8 mouse cellular contexts compared by ENCODE assay signal in the genomic region with DNA sequence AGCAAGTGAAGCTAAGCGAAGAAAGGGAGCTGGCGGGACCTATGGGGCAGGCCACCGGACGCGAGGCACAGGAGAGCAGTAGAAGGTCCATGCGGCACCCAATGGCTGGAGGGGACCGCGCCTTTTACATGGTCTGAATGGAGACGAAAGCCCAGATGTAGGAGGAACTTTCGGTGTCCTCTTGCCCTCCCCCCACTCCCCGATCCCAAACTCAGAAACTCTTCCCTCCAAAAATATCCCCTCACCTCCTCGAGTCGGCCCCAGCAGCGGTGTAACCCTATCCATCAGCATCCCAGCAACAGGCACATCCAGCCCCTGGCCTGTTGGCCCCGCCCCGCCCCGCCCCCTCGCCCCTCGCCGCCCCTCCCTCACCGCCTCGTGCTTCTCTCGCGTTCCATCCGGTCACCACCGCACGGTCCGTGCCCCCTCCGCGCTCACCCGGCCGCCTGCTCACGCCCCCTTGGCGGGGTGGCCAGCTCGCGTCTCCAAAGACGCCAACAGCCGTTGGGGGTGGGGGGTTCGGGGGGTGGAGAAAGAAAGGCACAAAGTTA. TPM values are rescaled to one million over a fixed set of nuclear protein-coding genes. Genes with fewer than 3 reads are reported as not detected.
DNase-seq lines count a peak whose midpoint lies in the region; ATAC-seq and TF ChIP-seq lines count a peak whose summit lies in the region.

A gene (minus strand): TSS at position 301 of the 551 bp plus-strand sequence.

- H3K36me3 ChIP-seq in embryonic facial prominence, embryonic 12.5 days, result no peaks in the 10 kb centered on the region
- no peaks in the 10 kb centered on the region for H3K36me3 ChIP-seq in hindbrain, embryonic 12.5 days
- no peaks in the 10 kb centered on the region for H3K36me3 ChIP-seq in liver, embryonic 15.5 days (replicated peaks)
- H3K36me3 ChIP-seq in stomach, embryonic 15.5 days, result no peaks in the 10 kb centered on the region

- H3K4me2 ChIP-seq in embryonic facial prominence, embryonic 12.5 days (replicated peaks), result peak within 1 kb of the TSS; percentile 55
- H3K4me2 ChIP-seq in hindbrain, embryonic 12.5 days (replicated peaks), result peak within 1 kb of the TSS; percentile 68
- peak within 1 kb of the TSS; percentile 46 for H3K4me2 ChIP-seq in liver, embryonic 15.5 days
- peak within 1 kb of the TSS; percentile 59 for H3K4me2 ChIP-seq in stomach, embryonic 15.5 days

- peak; percentile 96 for ATAC-seq in embryonic facial prominence, embryonic 12.5 days (ENCODE audit: insufficient number of reproducible peaks, insufficient read depth, low FRiP score, low TSS enrichment)
- peak; percentile 92 for ATAC-seq in hindbrain, embryonic 12.5 days (ENCODE audit: low FRiP score)
- ATAC-seq in liver, embryonic 15.5 days (ENCODE audit: insufficient read depth), result peak; percentile 12; the same call in 1 of the 2 replicates
- ATAC-seq in stomach, embryonic 15.5 days (ENCODE audit: insufficient read depth, low FRiP score, low read depth), result peak; percentile 82

- no peaks in the 10 kb centered on the region for H3K4me1 ChIP-seq in embryonic facial prominence, embryonic 12.5 days
- H3K4me1 ChIP-seq in hindbrain, embryonic 12.5 days, result no peaks in the 10 kb centered on the region
- no peaks in the 10 kb centered on the region for H3K4me1 ChIP-seq in liver, embryonic 15.5 days (replicated peaks)
- H3K4me1 ChIP-seq in stomach, embryonic 15.5 days, result no peaks in the 10 kb centered on the region

- H3K27me3 ChIP-seq in embryonic facial prominence, embryonic 12.5 days, result no peaks in the 10 kb centered on the region; the same call in 1 of the 2 replicates
- H3K27me3 ChIP-seq in hindbrain, embryonic 12.5 days, result peaks cover 28% of the 10 kb centered on the region
- H3K27me3 ChIP-seq in liver, embryonic 15.5 days, result peaks cover 41% of the 10 kb centered on the region
- H3K27me3 ChIP-seq in stomach, embryonic 15.5 days (replicated peaks), result no peaks in the 10 kb centered on the region

- H3K27ac ChIP-seq in layer of hippocampus, adult 2 months, result no peak within 1 kb of the TSS
- peak within 1 kb of the TSS; percentile 36; the same call in 1 of the 2 replicates for H3K27ac ChIP-seq in embryonic facial prominence, embryonic 12.5 days
- H3K27ac ChIP-seq in hindbrain, embryonic 12.5 days, result no peak within 1 kb of the TSS
- H3K27ac ChIP-seq in liver, embryonic 15.5 days (replicated peaks), result no peak within 1 kb of the TSS
- no peak within 1 kb of the TSS for H3K27ac ChIP-seq in stomach, embryonic 15.5 days

- peak within 1 kb of the TSS; percentile 36; the same call in 1 of the 2 replicates for H3K9ac ChIP-seq in embryonic facial prominence, embryonic 12.5 days
- H3K9ac ChIP-seq in hindbrain, embryonic 12.5 days, result peak within 1 kb of the TSS; percentile 43; the same call in 1 of the 2 replicates
- no peak within 1 kb of the TSS for H3K9ac ChIP-seq in liver, embryonic 15.5 days
- no peak within 1 kb of the TSS for H3K9ac ChIP-seq in stomach, embryonic 15.5 days

- no peaks in the 10 kb centered on the region for H3K9me3 ChIP-seq in embryonic facial prominence, embryonic 12.5 days
- H3K9me3 ChIP-seq in hindbrain, embryonic 12.5 days (replicated peaks), result no peaks in the 10 kb centered on the region
- no peaks in the 10 kb centered on the region for H3K9me3 ChIP-seq in liver, embryonic 15.5 days (replicated peaks)
- H3K9me3 ChIP-seq in stomach, embryonic 15.5 days, result no peaks in the 10 kb centered on the region

- H3K4me3 ChIP-seq in layer of hippocampus, adult 2 months, result peak within 1 kb of the TSS; percentile 15; the same call in 1 of the 2 replicates
- H3K4me3 ChIP-seq in embryonic facial prominence, embryonic 12.5 days, result peak within 1 kb of the TSS; percentile 44
- H3K4me3 ChIP-seq in hindbrain, embryonic 12.5 days, result peak within 1 kb of the TSS; percentile 40
- peak within 1 kb of the TSS; percentile 32 for H3K4me3 ChIP-seq in liver, embryonic 15.5 days (replicated peaks)
- peak within 1 kb of the TSS; percentile 46 for H3K4me3 ChIP-seq in stomach, embryonic 15.5 days (replicated peaks)

- TF ChIP-seq CTCF in layer of hippocampus, adult 2 months (conservative IDR thresholded peaks at IDR 0.05), result no peak

- DNase-seq in layer of hippocampus, adult 2 months (ENCODE audit: low spot score in 2 of 2), result no peak
- no peak for DNase-seq in layer of hippocampus, postnatal 10 days (ENCODE audit: low spot score in 2 of 2)
- no peak for DNase-seq in layer of hippocampus, postnatal 36 days
- DNase-seq in layer of hippocampus, adult 11-12 months (ENCODE audit: low spot score), result no peak

- WGBS in embryonic facial prominence, embryonic 12.5 days, result 23% methylated on average over 39 of the region's 39 CpGs
- 22% methylated on average over 36 of the region's 39 CpGs for WGBS in hindbrain, embryonic 12.5 days
- WGBS in liver, embryonic 15.5 days (ENCODE audit: insufficient replicate concordance), result 18% methylated on average over 36 of the region's 39 CpGs
- WGBS in stomach, embryonic 15.5 days, result 14% methylated on average over 35 of the region's 39 CpGs

RNA-seq across cellular contexts. Expression of the gene that starts here (rescaled TPM):
- not detected for total RNA-seq in layer of hippocampus, adult 2 months (2021)
- total RNA-seq in layer of hippocampus, postnatal 10 days (2021), result not detected
- 32.6 and 36.9 TPM in 2 replicates for polyA plus RNA-seq in embryonic facial prominence, embryonic 12.5 days (2016; fragmentation: Nextera tagmentation; extraction: Ambion mirVana)
- polyA plus RNA-seq in hindbrain, embryonic 12.5 days (2016; fragmentation: Nextera tagmentation; extraction: Ambion mirVana), result 10.0 and 10.4 TPM in 2 replicates
- polyA plus RNA-seq in liver, embryonic 15.5 days (2015; fragmentation: Nextera tagmentation; extraction: Ambion mirVana), result 0.21 and 0.55 TPM in 2 replicates
- polyA plus RNA-seq in stomach, embryonic 15.5 days (2015; fragmentation: Nextera tagmentation; extraction: Ambion mirVana), result 5.0 and 5.2 TPM in 2 replicates
- total RNA-seq in layer of hippocampus, postnatal 36 days (2021), result not detected

Comparison
In these comparisons a context has a peak if more than half of its experiments do, and no peak if none do; other contexts are left out.
1. Peak in ATAC-seq, H3K4me3 ChIP-seq and H3K4me2 ChIP-seq in liver, embryonic 15.5 days; RNA of the gene not detected or under 1 TPM.
2. ATAC-seq: peak in every context shown above with its lines; median percentile 96 in embryonic facial prominence, embryonic 12.5 days; 92 in hindbrain, embryonic 12.5 days; 82 in stomach, embryonic 15.5 days; 12 in liver, embryonic 15.5 days.
3. H3K9ac ChIP-seq: peak in embryonic facial prominence, embryonic 12.5 days (single experiment) and hindbrain, embryonic 12.5 days (single experiment); none in liver, embryonic 15.5 days (single experiment) and stomach, embryonic 15.5 days (single experiment).
4. Peak in every context shown above with its lines, with median percentiles within 50 percentile points of each other: H3K4me3 ChIP-seq and H3K4me2 ChIP-seq.